Mouse (Mus musculus): ENCODE measurements around the gene Lhfp. TPM values are rescaled to one million over a fixed set of nuclear protein-coding genes. Genes with fewer than 3 reads are reported as not detected.
A peak's percentile ranks its signal among the peaks of the same experiment; 100 is the strongest.

Lhfp gene
- total and polyA plus RNA-seq, 2 experiments from 2014 or later = 49.3 to 59.7 TPM

DNA sequence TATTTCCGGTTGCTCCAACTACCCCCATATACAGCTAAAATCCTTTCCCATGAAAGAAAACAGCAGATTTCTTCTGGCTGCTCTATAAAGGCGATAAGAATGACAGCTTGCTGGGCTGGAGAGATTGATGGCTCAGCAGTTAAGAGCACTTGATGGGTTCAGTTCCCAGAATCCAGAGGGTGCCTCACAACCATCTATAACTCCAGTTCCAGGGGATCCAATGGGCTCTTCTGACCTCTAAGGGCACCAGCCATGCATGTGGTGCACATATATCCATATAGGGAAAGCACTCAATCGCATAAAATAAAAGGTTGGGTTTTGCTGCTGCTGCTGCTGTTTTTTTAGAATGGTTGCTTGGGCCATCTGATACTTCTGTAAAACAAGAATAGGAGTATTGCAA, 251.1 kb downstream of the Lhfp start:
- H3K36me3 ChIP-seq (ENCODE audit: insufficient read depth, low read length) = no peaks in the 10 kb centered on the region
- H3K27ac ChIP-seq (ENCODE audit: low read depth, low read length) = no peak overlapping the region
- DNase-seq (ENCODE audit: low spot score) = no peak
- TF ChIP-seq CTCF (IDR thresholded peaks at IDR 0.05) = no peak
- H3K4me3 ChIP-seq (ENCODE audit: low read depth, low read length) = no peak overlapping the region
- no peaks in the 10 kb centered on the region for H3K27me3 ChIP-seq (ENCODE audit: insufficient read depth, low read length)
- no peak for ATAC-seq (ENCODE audit: low FRiP score)
- H3K4me1 ChIP-seq (ENCODE audit: insufficient read depth, low read length) = no peaks in the 10 kb centered on the region
- no peaks in the 10 kb centered on the region for H3K9me3 ChIP-seq (ENCODE audit: low read length)
- no peak overlapping the region for H3K4me2 ChIP-seq (ENCODE audit: low read depth, low read length, poor library complexity, severe bottlenecking)
- H3K9ac ChIP-seq (replicated peaks; ENCODE audit: low read length, poor library complexity, severe bottlenecking) = no peak overlapping the region
- WGBS = 88% methylated on average over 3 of the region's 3 CpGs

DNA sequence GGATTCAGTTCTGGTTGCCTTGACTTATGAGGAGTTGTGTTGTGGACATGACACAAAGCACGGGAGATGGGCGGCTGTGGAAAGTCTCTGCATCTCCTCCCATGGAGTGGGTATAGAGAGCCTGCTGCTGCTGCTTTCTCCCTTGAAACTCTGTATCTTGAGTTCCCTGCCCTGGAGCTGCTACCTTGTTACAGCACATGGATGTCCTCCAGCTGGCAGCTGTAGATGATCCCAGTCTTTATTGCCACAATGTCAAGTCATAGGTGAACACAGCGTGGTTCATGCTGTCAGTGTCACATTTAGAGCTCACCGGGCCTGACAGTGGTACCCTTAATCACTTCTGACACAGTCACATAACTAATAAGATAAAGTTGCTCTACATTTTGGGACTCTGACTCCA, 251.7 kb downstream of the Lhfp start:
- WGBS = 87% methylated on average over 4 of the region's 4 CpGs
- ATAC-seq (ENCODE audit: low FRiP score) = no peak
- TF ChIP-seq CTCF (IDR thresholded peaks at IDR 0.05) = no peak

DNA sequence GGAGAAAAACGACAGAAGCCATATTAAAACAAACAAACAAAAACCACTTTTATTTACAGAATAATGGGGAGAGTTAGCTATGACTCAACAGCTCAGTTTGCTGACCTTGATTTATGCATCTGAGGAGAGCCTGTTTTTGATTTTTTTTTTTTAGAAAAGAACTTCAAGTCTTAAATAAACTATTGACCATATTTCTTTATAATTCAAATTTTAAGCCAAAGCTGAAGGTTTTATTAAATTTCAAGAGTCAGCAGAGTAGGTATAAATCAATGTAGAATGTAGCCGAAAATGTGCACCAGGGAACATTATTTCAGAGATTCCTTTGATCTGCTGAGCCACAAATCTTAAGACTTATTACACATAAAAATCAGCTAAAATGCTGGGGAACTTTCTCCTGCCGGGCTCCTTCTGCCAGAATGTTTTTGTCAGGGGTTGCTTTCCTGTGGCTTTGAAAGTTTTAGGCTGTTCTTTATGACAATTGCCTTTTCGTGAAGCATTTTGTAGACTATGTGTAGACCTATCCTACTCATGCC, 252.6 kb downstream of the Lhfp start:
- H3K4me1 ChIP-seq (ENCODE audit: insufficient read depth, low read length) = no peaks in the 10 kb centered on the region
- no peaks in the 10 kb centered on the region for H3K9me3 ChIP-seq (ENCODE audit: low read length)
- H3K4me2 ChIP-seq (ENCODE audit: low read depth, low read length, poor library complexity, severe bottlenecking) = no peak overlapping the region
- no peak overlapping the region for H3K27ac ChIP-seq (ENCODE audit: low read depth, low read length)
- H3K27me3 ChIP-seq (ENCODE audit: insufficient read depth, low read length) = no peaks in the 10 kb centered on the region
- H3K36me3 ChIP-seq (ENCODE audit: insufficient read depth, low read length) = no peaks in the 10 kb centered on the region
- no peak for TF ChIP-seq CTCF (IDR thresholded peaks at IDR 0.05)
- H3K9ac ChIP-seq (replicated peaks; ENCODE audit: low read length, poor library complexity, severe bottlenecking) = no peak overlapping the region
- 57% methylated on average over 4 of the region's 4 CpGs for WGBS
- ATAC-seq (ENCODE audit: low FRiP score) = no peak
- no peak overlapping the region for H3K4me3 ChIP-seq (ENCODE audit: low read depth, low read length)
- no peak for DNase-seq (ENCODE audit: low spot score)

More for the DNA sequence above, 251.7 kb downstream of the Lhfp start:
- H3K4me1 ChIP-seq (ENCODE audit: insufficient read depth, low read length) = no peaks in the 10 kb centered on the region
- H3K27ac ChIP-seq (ENCODE audit: low read depth, low read length) = no peak overlapping the region
- no peak overlapping the region for H3K4me3 ChIP-seq (ENCODE audit: low read depth, low read length)
- no peaks in the 10 kb centered on the region for H3K9me3 ChIP-seq (ENCODE audit: low read length)
- no peak overlapping the region for H3K4me2 ChIP-seq (ENCODE audit: low read depth, low read length, poor library complexity, severe bottlenecking)
- H3K36me3 ChIP-seq (ENCODE audit: insufficient read depth, low read length) = no peaks in the 10 kb centered on the region
- no peak overlapping the region for H3K9ac ChIP-seq (replicated peaks; ENCODE audit: low read length, poor library complexity, severe bottlenecking)
- no peaks in the 10 kb centered on the region for H3K27me3 ChIP-seq (ENCODE audit: insufficient read depth, low read length)
- no peak for DNase-seq (ENCODE audit: low spot score)

GRCm38 (mm10) chr3:53294855-53295254, 253.5 kb downstream of the Lhfp start:
- no peak overlapping the region for H3K4me3 ChIP-seq (ENCODE audit: low read depth, low read length)
- H3K9ac ChIP-seq (replicated peaks; ENCODE audit: low read length, poor library complexity, severe bottlenecking) = no peak overlapping the region
- H3K27me3 ChIP-seq (ENCODE audit: insufficient read depth, low read length) = no peaks in the 10 kb centered on the region
- no peak for ATAC-seq (ENCODE audit: low FRiP score)
- DNase-seq (ENCODE audit: low spot score) = no peak
- H3K9me3 ChIP-seq (ENCODE audit: low read length) = no peaks in the 10 kb centered on the region
- no peak for TF ChIP-seq CTCF (IDR thresholded peaks at IDR 0.05)
- H3K36me3 ChIP-seq (ENCODE audit: insufficient read depth, low read length) = no peaks in the 10 kb centered on the region
- no peak overlapping the region for H3K27ac ChIP-seq (ENCODE audit: low read depth, low read length)
- no peaks in the 10 kb centered on the region for H3K4me1 ChIP-seq (ENCODE audit: insufficient read depth, low read length)
- H3K4me2 ChIP-seq (ENCODE audit: low read depth, low read length, poor library complexity, severe bottlenecking) = no peak overlapping the region
- WGBS = 60% methylated on average over 6 of the region's 6 CpGs

DNA sequence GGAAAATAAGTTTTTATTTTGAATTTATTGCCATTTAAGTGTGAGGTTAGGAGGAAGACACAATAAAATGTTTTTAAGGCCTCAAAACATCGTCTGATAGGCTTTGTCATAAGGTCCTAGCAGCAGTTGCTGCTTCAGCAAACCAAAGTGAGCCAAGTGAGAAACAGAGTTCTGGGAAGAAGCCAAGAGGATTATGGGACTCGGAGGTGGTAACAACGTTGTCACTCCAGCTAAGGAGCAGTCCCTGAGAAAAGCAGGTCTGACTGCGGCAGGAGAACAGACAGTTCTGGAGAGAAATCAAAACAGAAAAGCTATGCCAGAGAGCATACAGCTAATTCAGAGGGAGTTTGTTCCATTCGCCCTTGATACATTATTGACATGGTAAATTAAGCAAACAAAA, 260.5 kb downstream of the Lhfp start:
- DNase-seq (ENCODE audit: low spot score) = peak; percentile 9
- no peak overlapping the region for H3K9ac ChIP-seq (replicated peaks; ENCODE audit: low read length, poor library complexity, severe bottlenecking)
- no peak for ATAC-seq (ENCODE audit: low FRiP score)
- H3K27ac ChIP-seq (ENCODE audit: low read depth, low read length) = no peak overlapping the region
- H3K9me3 ChIP-seq (ENCODE audit: low read length) = no peaks in the 10 kb centered on the region
- no peaks in the 10 kb centered on the region for H3K27me3 ChIP-seq (ENCODE audit: insufficient read depth, low read length)
- no peak for TF ChIP-seq CTCF (IDR thresholded peaks at IDR 0.05)
- no peaks in the 10 kb centered on the region for H3K36me3 ChIP-seq (ENCODE audit: insufficient read depth, low read length)
- no peak overlapping the region for H3K4me3 ChIP-seq (ENCODE audit: low read depth, low read length)
- no peak overlapping the region for H3K4me2 ChIP-seq (ENCODE audit: low read depth, low read length, poor library complexity, severe bottlenecking)
- WGBS = 62% methylated on average over 5 of the region's 5 CpGs
- no peaks in the 10 kb centered on the region for H3K4me1 ChIP-seq (ENCODE audit: insufficient read depth, low read length)

GRCm38 (mm10) chr3:53304123-53304900, 263.0 kb downstream of the Lhfp start:
- no peaks in the 10 kb centered on the region for H3K36me3 ChIP-seq (ENCODE audit: insufficient read depth, low read length)
- no peak overlapping the region for H3K4me3 ChIP-seq (ENCODE audit: low read depth, low read length)
- H3K4me2 ChIP-seq (ENCODE audit: low read depth, low read length, poor library complexity, severe bottlenecking) = no peak overlapping the region
- no peaks in the 10 kb centered on the region for H3K27me3 ChIP-seq (ENCODE audit: insufficient read depth, low read length)
- H3K27ac ChIP-seq (ENCODE audit: low read depth, low read length) = no peak overlapping the region
- WGBS = 69% methylated on average over 4 of the region's 4 CpGs
- no peak overlapping the region for H3K9ac ChIP-seq (replicated peaks; ENCODE audit: low read length, poor library complexity, severe bottlenecking)
- H3K4me1 ChIP-seq (ENCODE audit: insufficient read depth, low read length) = no peaks in the 10 kb centered on the region
- no peak for TF ChIP-seq CTCF (IDR thresholded peaks at IDR 0.05)
- H3K9me3 ChIP-seq (ENCODE audit: low read length) = no peaks in the 10 kb centered on the region
- DNase-seq (ENCODE audit: low spot score) (no peak), ATAC-seq (ENCODE audit: low FRiP score) (no peak)

All from midbrain, postnatal 0 days (tissue).